Mouse (Mus musculus): ENCODE data around the gene Eri2.

GRCm38 (mm10) chr7:119764377-119764776 is 29.5 kb downstream of the Eri2 start:
- TF ChIP-seq GATA1 (IDR thresholded peaks at IDR 0.05; ENCODE audit: borderline replicate concordance, low read length) = no peak
- TF ChIP-seq FLI1 (IDR thresholded peaks at IDR 0.05; ENCODE audit: low read length) = no peak

Data from megakaryocyte, embryonic 14.5 days (primary cell).